Mouse (Mus musculus): ENCODE measurements around the gene Ankrd22.

DNA sequence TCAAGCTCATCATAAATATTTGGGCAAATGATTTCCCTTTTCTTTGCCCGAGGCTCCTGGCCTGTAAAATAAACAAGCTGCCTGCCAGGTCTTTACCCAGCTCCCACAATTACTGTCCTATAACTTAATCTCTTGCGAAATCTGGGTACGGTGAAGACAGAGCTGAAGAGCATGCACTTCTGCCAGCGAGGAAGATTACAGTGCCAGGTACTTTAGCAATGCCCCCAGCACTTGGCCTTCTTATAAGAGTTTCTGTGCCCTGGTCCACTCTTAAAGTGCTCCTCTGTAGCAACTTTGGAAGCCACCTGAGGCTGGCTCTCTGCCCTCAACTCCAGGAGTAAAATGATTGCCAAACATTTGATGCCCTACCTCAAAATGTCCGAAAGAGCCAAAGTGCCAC, 70.5 kb downstream of the Ankrd22 start:
- TF ChIP-seq EP300 (IDR thresholded peaks at IDR 0.05; ENCODE audit: low read depth): no peak
- no peak for TF ChIP-seq CTCF (IDR thresholded peaks at IDR 0.05; ENCODE audit: low read depth)

All from liver, embryonic 14.5 days (tissue).